Mouse (Mus musculus): ENCODE data around the gene Dnajc2. TPM values are rescaled to one million over a fixed set of nuclear protein-coding genes. Genes with fewer than 3 reads are reported as not detected.
"Not testable (repeated sequence)": the region's sequence is repeated elsewhere in the genome, so short reads cannot be mapped to it uniquely, and the experiment has no call there.

Gene Dnajc2
- total RNA-seq, 2 experiments from 2014 or later = 21.4 to 22.3 TPM

DNA sequence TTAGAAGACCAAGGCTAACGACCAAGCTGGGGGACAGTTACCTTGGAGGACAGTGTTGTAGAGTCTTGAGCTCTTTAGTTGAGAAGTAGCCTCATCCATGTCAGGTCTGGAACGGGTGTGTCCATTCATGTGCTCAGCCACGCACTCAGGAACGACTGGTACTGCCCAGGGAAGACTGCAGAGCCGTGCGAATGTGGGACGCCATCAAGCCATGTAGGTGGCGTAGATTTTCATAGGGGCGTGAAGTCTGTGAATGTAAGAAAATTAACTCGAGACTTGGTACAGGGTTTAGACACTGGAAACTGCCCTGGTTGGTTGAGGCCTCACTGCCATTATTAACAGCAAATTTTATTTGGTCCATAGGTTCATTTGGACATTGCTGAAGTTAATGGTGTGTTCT is 41.4 kb downstream of the Dnajc2 start:
- DNase-seq = no peak

DNA sequence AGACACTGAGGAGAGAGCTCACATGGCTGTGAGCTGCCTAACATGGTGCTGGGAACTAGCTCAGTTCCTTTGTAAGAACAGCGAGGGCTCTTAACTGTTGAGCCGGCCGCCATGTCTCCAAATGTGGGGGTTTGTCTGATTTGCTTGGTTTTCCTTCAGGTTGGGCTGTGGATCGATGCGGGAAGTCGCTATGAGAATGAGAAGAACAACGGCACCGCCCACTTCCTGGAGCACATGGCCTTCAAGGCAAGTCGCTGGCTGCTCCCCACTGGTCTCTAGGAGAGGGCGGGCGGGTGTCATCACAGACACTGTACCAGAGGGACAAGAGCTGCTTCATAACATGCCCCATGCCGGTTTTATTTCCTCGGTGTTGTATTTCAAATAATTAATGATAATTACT is 45.2 kb downstream of the Dnajc2 start:
- no peak for DNase-seq

DNA sequence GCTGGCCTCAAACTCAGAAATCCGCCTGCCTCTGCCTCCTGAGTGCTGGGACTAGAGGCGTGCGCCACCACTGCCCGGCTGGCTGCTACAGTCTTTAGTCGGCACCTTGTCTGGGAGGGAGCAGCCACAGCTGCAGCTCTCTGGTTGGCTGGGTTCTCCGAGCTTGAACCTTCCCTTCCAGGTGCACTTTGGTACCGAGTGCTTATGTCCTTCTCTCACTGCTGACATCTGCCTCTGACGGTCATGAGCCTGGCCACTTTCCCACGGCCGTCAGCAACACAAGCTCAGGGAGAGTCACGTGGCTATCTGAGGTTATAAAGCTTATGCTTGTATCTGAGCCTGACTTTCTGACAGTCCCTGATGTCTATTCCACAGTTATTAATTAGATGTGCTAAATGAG is 45.9 kb downstream of the Dnajc2 start:
- DNase-seq = peak in 1 of 2 experiments; percentile 10

DNA sequence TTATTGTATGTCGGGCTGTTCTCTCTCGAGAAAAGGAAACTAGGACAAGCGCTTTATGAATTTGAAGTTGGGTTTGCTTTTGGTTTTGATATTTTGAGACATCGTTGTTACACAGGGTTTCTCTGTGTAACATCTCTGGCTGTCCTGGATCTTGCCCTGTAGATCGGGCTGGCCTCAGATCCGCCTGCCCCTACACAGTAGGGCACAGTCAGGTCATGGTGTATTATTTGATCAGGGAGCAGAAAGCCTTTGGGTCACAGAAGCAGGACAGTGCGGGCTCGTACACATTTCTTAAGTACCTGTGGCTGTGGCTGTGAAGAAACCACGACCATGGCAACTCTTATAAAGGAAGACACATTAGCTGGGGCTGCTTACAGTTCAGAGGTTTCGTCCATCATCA is 47.4 kb downstream of the Dnajc2 start:
- no peak for DNase-seq

DNA sequence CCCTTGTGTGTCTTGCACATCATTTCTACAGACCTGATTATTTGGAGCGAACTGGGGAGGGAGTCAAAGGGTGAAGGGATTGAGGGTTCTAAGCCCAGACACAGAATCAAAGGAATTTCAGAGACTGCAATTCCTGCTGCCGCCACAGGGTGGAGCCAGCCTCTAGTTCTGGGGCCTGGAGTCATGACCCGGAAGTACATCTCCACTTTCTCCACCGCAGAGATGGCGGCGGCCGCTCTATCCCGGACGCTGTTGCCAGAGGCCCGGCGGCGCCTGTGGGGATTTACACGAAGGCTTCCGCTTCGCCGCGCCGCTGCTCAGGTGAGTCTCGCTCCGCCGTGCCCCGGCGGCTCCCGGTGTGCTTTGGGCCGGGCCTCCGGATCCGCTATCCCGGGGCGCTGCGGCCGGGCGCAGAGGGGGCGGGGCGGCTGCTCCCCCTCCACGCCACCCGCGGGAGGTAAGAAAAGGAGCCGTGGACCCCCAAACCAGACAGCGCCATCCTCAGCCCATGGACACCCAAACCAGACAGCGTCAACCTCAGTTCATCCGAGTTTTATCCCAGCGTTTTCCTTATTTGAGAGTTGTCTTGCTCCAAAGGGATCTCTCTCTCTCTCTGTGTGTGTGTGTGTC is 48.0 kb downstream of the Dnajc2 start, which contains the start of gene Pmpcb:
Gene Pmpcb, plus strand, starts transcription at position 186 of the 630 bp plus-strand sequence.
- peak; percentile 88 to 93 for DNase-seq

DNA sequence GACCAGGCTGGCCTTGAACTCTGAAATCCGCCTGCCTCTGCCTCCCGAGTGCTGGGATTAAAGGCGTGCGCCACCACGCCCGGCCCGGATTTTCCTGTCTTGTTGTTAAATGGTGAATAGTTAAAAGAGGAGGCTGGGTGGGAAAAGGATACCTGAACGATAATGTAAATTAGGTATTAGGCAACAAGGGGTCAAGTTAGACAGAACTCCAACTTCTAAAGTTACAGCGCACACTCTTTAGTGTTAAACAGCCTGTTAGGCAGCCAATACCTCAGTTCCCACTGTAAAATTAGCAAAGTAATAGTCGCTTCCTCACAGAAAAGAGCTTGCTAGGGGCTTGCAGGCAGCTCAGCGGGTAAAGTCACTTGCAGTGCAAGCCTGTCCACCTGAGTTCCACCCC is 49.0 kb downstream of the Dnajc2 start:
- no peak for DNase-seq

DNA sequence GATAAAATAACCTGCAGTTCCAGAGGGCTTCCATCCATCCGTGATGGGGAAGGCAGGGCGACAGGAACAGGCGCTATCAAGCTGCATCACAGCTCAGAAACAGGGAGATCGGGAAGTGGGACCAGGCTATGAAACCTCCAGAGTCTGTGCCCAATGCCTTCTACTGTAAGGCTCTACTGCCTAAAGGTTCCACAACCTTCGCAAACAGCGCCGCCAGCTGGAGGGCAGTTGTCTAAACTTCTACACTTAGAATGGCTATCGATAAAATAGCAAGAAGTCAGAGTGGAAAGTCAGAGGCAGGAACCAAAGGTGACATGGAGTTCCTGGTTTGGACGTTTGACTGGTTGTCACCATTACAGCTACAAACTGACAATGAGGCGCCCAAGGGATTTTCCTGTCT is 49.5 kb downstream of the Dnajc2 start:
- DNase-seq = peak; percentile 66 to 81

DNA sequence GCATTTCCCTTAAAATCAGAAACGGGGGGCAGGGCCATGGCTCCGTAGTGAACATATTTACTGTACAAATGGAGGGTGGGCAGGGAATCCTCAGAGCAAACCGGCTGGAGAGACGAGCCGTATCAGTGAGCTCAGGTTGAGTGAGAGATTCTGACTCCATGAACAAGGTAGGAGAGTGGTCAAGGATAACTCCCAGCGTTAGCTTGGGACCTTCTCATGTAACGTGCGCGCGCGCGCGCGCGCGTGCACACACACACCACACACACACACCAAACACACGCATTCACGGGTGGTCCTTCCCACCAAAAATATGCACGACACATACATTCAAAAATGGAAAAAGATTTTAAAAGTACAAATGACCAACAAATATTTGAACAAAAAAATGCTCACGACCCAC is 50.0 kb downstream of the Dnajc2 start:
- DNase-seq = no peak

DNA sequence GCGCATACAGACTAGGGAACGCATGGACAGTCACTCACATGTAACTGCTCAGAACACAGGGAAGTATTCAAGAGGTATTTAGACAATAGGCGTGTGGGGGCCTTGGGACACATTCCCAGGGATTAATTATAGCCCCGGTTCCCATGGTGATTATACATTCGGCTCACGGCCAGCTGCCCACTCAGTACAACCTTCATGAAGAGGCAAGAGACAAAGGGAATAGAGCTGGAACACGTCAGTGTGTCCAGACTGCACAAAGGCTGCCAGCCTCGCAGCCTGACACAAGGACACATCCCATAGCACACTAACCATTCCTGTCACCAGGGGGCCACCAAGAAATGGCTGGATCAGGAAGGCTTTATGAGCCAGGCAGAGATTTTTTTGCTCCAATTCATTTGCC is 52.1 kb downstream of the Dnajc2 start:
- peak; percentile 59 to 71 for DNase-seq

DNA sequence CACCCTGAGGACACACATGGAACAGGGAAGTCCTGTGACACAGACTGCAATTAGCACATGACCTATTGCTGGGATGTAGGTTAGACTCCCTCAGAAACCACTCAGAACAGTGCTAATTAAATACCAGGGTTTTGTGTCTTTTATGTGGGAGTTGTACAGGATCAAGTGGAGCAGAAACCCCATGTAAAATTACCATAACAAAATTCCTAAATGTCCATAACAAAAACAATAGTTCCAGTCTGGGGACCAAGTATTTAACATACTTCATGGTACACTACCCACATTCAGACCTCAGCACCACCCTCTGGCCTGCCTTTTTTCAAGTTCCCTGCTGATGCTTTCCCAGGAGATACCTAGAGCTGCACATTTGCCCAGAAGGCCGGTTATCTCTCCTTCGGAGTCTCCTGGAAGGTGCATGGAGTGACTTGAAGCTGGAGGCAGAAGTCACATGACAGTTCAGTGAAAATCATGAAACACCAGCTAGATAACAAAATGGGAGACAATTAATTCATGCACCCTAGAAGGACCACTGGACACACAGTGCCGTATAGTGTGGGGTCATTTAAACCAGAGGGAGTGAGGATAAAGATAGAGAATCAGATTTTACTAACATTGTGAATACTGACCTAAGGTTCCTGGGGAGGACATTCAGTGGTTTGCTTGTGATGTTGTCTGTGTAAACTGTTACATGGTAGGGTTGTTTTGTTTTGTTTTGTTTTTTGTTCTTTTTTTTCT is 52.7 kb downstream of the Dnajc2 start:
- no peak for DNase-seq

DNA sequence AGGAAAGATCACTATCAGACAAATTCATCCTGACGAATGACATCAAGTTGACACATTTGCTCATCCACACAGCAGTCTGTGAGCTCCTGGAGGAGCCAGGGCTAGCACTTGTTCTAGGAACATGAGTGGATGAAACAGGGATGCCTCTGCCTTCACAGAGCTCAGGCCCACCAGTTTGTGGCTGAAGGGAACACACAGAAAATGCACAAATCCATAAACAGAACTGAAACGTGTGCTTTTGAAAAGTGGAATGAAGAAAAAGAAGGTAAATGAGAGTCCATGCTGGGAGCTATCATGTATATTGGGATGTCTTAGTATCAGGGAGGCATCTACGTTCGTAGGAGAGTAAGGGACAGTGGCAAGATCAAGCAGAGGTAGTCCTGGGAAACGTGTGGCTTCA is 55.9 kb downstream of the Dnajc2 start:
- DNase-seq = no peak

DNA sequence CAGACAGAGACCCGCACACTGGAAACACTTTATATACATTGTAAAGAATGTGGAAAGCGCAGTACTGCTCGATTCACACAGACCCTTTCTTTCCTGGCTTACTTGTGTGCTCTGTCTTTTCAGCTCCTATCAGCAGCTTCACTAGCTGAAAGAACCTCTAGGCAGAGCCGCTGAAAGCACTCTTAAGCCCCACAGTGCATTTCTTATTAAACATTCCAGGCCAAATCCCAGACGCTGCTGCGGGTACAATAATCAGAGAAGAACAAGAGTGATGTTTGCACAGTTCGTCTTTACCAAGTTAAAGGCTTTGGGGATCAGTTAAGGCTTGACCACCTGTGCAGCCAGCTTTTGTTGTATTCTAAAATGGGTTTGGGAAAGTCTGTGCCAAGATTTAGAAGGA is 60.2 kb downstream of the Dnajc2 start:
- DNase-seq = no peak

DNA sequence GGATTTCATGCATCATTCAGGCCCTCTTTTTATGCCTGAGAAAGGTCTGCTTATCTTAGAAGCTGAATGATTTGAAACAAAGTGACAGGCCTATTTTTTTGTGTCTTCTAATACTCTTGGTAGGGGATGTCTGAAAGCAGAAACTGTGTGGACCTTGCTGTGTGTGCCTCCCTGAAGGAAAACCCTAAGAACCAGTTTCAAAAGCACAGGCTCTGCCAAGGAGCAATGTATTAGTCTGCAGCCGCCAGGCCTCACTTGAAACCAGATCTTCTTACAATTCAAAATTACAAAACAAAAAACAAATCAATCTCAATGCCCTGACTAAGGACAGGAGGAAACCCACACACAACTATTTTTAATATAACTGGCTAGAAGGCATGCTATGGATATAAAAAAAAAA is 60.6 kb downstream of the Dnajc2 start:
- DNase-seq = no peak

DNA sequence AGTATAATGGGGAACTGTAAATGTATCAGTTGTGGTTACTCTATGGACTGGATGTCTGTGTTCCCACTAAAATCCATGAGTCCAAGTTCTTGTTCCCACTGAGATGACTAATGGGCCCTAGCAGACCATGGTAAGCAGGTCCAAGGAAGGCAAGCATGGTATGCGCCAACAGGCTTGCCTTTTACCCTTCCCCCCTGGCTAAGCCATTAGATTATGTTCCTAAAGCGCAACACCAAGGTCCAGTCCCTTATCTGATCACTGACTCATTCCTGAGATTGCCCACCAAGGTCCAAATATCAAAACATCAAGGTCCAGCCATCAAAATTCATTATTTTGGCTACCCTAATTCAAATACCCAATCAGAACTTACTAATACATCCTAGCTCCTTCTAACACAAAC is 65.8 kb downstream of the Dnajc2 start:
- DNase-seq = no peak

DNA sequence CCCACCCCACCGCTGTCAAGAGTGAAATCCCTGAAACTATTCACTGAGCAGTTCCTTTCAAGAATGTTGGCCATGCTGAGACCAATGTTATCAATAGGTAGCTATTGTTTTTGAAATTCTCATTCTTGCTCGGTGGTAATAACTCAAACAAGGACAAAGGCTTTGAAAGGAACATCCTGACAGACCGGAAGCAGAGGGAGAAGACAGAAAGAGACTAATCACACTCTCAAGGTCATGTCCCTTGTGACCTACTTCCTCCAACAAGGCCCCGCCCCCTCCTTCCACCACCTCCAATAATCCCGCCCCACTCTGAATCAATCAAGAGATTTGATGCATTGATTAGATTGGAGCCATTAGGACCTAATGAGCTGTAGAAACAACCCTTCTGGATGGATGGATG is 66.5 kb downstream of the Dnajc2 start:
- no peak for DNase-seq

DNA sequence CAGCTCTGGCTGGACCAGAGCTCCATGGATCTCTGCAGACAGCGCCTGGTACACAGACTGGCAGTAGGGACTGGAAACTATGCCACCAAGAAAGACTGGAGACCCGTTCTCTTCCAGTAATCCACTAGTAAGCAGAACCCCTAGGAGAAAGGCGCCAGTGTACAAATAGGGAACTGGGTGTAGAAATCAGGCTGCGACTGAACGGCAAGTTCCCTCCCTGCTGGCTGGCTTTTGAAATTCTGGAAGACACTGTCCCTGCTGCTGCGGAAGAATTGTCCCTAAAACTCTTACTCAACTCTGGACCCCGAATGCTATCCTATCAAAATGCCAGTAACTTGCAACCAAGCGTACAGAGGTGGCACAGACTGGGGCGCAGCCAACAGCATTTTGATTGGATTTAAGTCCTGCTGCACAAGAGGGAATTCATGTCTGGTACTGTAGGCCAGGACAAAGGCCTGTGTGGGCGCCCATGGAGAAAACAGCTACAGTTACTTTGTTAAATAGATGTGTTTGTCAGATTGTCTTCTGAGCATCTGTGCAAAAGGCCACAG is 67.8 kb downstream of the Dnajc2 start:
- DNase-seq = no peak

DNA sequence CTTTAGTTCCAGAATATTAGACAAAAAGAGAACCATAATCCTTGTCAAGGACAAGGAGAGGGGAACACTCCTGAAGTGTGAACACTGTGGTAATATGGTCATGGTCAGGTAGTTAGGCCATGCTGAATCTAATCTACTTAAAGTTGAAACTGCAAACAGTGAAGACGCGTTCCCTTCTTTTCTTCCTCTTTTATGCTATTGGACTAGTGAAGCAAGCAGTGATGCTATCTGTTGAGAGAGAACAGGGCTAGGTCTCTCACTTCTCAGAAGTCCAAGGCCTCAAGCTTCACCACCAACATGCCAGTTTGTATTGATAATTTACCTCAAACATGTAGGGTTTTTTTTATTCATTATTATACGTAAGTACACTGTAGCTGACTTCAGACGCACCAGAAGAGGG is 70.6 kb downstream of the Dnajc2 start:
- DNase-seq = no peak

DNA sequence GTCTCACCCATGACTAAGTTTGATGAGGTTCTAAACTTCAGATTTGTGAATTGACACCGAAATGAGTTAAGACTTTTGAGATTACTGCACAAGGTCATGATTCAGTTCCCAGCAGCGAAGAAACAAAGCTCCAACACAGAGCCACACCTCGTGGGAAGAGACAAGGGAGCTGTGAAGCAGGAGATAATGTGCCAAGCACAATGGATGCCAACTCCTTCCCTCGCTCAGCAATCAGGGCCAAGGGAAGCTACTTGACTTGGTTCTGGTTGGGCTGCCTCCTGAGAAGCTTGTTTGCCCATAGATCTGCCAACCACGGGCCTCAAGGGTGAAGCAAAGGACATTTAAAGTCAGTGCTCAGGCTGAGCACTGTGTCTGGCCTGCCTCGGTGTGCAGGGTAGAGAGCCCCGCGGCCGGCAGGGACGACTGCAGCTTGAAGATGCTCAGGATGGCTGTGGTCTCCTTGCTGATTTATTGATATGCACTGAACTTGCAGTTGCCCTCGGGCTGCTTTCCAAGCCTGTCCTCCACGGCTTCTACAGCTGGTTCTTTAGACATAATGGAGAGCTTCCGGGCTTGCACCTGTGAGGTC is 72.8 kb downstream of the Dnajc2 start:
- no peak for DNase-seq

DNA sequence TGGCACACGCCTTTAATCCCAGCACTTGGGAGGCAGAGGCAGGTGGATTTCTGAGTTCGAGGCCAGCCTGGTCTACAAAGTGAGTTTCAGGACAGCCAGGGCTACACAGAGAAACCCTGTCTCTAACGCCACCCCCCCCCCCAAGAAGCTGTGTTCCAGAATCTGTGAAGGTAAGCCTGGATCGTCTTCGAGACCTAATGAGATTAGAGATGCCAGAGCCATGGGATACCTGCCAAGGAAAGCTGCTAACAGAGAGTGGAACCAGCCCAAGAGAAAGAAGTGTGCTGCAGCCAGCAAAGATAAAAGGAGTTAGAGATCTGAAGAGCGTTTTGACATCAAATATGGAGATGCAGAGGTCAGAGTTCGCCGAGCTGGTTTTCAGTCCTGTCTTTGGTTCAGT is 77.0 kb downstream of the Dnajc2 start:
- DNase-seq = not testable (repeated sequence)
